Mouse (Mus musculus): ENCODE data around the gene Psenen. TPM values are rescaled to one million over a fixed set of nuclear protein-coding genes. Genes with fewer than 3 reads are reported as not detected.

Gene Psenen
- total and polyA plus RNA-seq, 3 experiments = 75.6 to 109 (median 85.7) TPM

DNA sequence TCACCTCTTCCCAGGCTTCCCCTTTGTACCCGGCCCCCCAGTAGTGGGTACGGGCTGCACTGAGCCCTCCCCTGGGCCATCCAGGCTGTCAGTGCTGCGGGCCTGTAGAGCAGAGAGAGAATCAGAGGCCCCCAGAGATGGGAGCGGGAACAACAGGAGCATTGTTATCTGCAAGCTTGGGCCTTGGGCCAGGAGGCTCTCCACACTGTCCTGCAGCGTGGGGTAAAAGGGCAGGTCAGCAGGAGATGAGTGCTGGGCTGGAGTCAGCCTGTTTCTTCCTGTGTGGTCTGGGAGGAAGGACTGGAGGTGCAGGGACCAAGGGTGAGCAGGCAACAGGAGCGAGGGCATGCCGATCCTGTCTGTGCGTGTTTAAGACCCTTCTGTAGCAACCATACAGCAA lies 30.5 kb downstream of the Psenen start:
- peak in 1 of 2 experiments; percentile 21 for DNase-seq
- no peaks in the 10 kb centered on the region for H3K36me3 ChIP-seq (ENCODE audit: control insufficient read depth, insufficient read depth, low read length)
- H3K4me3 ChIP-seq = no peak overlapping the region
- WGBS = 19% methylated on average over 8 of the region's 8 CpGs
- H3K9ac ChIP-seq (ENCODE audit: low read depth, low read length) = no peak overlapping the region
- intact Hi-C loops (cut with DNase I) = loop anchor here (5.0 kb wide), 1 partner anchor 161 kb away; no protein-coding TSS in a partner anchor
- no peak for TF ChIP-seq POLR2A (IDR thresholded peaks at IDR 0.05; ENCODE audit: insufficient read depth, low read depth, low read length)
- no peak for TF ChIP-seq CTCF (IDR thresholded peaks at IDR 0.05)
- TF ChIP-seq EP300 (IDR thresholded peaks at IDR 0.05; ENCODE audit: insufficient read depth, low read depth, low read length) = no peak
- H3K4me1 ChIP-seq (ENCODE audit: control insufficient read depth, insufficient read depth, low read length) = peaks cover 3% of the 10 kb centered on the region; the same call in 1 of the 2 replicates
- H3K27me3 ChIP-seq (ENCODE audit: control insufficient read depth, insufficient read depth, low read length) = no peaks in the 10 kb centered on the region
- no peak overlapping the region for H3K27ac ChIP-seq
- no peaks in the 10 kb centered on the region for H3K79me2 ChIP-seq (replicated peaks; ENCODE audit: control insufficient read depth, insufficient read depth, low read length)

DNA sequence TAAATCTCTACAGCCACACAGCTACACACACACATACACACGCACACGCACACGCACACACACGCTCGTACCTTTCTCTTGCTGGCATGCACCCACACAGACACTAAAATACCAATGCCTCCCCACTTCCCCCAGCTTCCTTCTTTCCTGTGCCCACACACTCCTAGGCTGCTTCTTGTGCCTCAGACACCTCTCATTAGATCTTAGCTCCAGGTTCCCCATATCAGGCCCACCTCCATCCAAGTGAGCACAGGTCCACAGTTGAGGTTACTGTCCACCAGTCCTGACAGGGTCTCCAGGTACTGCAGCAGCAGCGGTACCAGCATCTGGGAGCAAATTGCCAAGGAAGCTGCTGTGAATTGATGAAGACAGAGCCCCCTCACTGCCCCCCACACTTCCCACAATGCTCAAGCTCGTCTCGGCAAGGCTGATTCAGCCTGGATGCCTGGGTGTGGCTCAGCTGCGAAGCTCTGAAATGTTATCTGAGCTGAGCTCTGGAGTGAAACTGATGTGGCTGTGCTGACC lies 32.1 kb downstream of the Psenen start:
- H3K4me1 ChIP-seq (ENCODE audit: control insufficient read depth, insufficient read depth, low read length) = peaks cover 3% of the 10 kb centered on the region; the same call in 1 of the 2 replicates
- no peaks in the 10 kb centered on the region for H3K79me2 ChIP-seq (replicated peaks; ENCODE audit: control insufficient read depth, insufficient read depth, low read length)
- no peak for TF ChIP-seq POLR2A (IDR thresholded peaks at IDR 0.05; ENCODE audit: insufficient read depth, low read depth, low read length)
- no peak for TF ChIP-seq EP300 (IDR thresholded peaks at IDR 0.05; ENCODE audit: insufficient read depth, low read depth, low read length)
- TF ChIP-seq CTCF (IDR thresholded peaks at IDR 0.05) = no peak
- H3K27ac ChIP-seq = no peak overlapping the region
- no peak overlapping the region for H3K4me3 ChIP-seq
- no peak overlapping the region for H3K9ac ChIP-seq (ENCODE audit: low read depth, low read length)
- intact Hi-C loops (cut with DNase I) = loop anchor here (5.0 kb wide), 1 partner anchor 159 kb away; no protein-coding TSS in a partner anchor
- WGBS = 88% methylated on average over 9 of the region's 9 CpGs
- no peaks in the 10 kb centered on the region for H3K27me3 ChIP-seq (ENCODE audit: control insufficient read depth, insufficient read depth, low read length)
- H3K36me3 ChIP-seq (ENCODE audit: control insufficient read depth, insufficient read depth, low read length) = no peaks in the 10 kb centered on the region
- DNase-seq = no peak

- 94% methylated on average over 14 of the region's 14 CpGs for WGBS
- intact Hi-C loops (cut with DNase I) = no loop called here
- Histone ChIP-seq H3K27me3 (ENCODE audit: control insufficient read depth, insufficient read depth, low read length) (no peaks in the 10 kb centered on the region), H3K9ac (ENCODE audit: low read depth, low read length) (no peak overlapping the region), H3K4me3 (no peak overlapping the region), H3K4me1 (ENCODE audit: control insufficient read depth, insufficient read depth, low read length) (no peaks in the 10 kb centered on the region), H3K79me2 (replicated peaks; ENCODE audit: control insufficient read depth, insufficient read depth, low read length) (no peaks in the 10 kb centered on the region), H3K27ac (no peak overlapping the region), H3K36me3 (ENCODE audit: control insufficient read depth, insufficient read depth, low read length) (no peaks in the 10 kb centered on the region)
- TF ChIP-seq CTCF (IDR thresholded peaks at IDR 0.05) (no peak), EP300 (IDR thresholded peaks at IDR 0.05; ENCODE audit: insufficient read depth, low read depth, low read length) (no peak), POLR2A (IDR thresholded peaks at IDR 0.05; ENCODE audit: insufficient read depth, low read depth, low read length) (no peak)
- no peak for DNase-seq
These were observed 36.4 kb downstream of the Psenen start for GRCm38 (mm10) chr7:30526981-30527380.

DNA sequence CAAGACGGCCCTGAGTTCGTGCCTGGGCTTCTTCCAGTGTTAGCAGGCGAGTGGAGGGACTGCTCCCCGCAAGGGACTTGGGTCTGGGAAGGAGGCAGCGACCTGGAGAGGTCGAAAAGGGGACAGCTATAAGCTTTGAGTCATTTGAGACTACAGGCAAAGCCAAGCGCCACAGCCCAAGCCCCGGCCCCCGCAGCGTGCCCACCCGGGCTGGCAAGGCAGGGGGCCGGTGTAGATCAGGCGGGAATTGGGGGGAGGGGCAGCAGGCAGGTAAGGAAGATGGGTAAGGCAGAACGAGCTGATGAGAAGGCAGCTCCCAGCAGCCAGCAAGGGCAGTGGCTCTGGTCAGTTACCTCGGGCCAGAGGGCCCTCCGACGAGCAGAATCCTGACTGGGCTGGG lies 37.0 kb downstream of the Psenen start:
- 65% methylated on average over 17 of the region's 17 CpGs for WGBS
- no peak overlapping the region for H3K9ac ChIP-seq (ENCODE audit: low read depth, low read length)
- H3K27ac ChIP-seq = no peak overlapping the region
- TF ChIP-seq CTCF (IDR thresholded peaks at IDR 0.05) (no peak), POLR2A (IDR thresholded peaks at IDR 0.05; ENCODE audit: insufficient read depth, low read depth, low read length) (no peak), EP300 (IDR thresholded peaks at IDR 0.05; ENCODE audit: insufficient read depth, low read depth, low read length) (no peak)
- intact Hi-C loops (cut with DNase I) = no loop called here
- no peak for DNase-seq
- H3K4me3 ChIP-seq = no peak overlapping the region
- H3K27me3 ChIP-seq (ENCODE audit: control insufficient read depth, insufficient read depth, low read length) = no peaks in the 10 kb centered on the region
- H3K36me3 ChIP-seq (ENCODE audit: control insufficient read depth, insufficient read depth, low read length) = no peaks in the 10 kb centered on the region
- no peaks in the 10 kb centered on the region for H3K4me1 ChIP-seq (ENCODE audit: control insufficient read depth, insufficient read depth, low read length)
- no peaks in the 10 kb centered on the region for H3K79me2 ChIP-seq (replicated peaks; ENCODE audit: control insufficient read depth, insufficient read depth, low read length)

GRCm38 (mm10) chr7:30525954-30526353 lies 37.5 kb downstream of the Psenen start:
- Histone ChIP-seq H3K4me3 (no peak overlapping the region), H3K36me3 (ENCODE audit: control insufficient read depth, insufficient read depth, low read length) (no peaks in the 10 kb centered on the region), H3K79me2 (replicated peaks; ENCODE audit: control insufficient read depth, insufficient read depth, low read length) (no peaks in the 10 kb centered on the region), H3K27me3 (ENCODE audit: control insufficient read depth, insufficient read depth, low read length) (no peaks in the 10 kb centered on the region), H3K27ac (no peak overlapping the region), H3K4me1 (ENCODE audit: control insufficient read depth, insufficient read depth, low read length) (no peaks in the 10 kb centered on the region), H3K9ac (ENCODE audit: low read depth, low read length) (no peak overlapping the region)
- DNase-seq = no peak
- TF ChIP-seq CTCF (IDR thresholded peaks at IDR 0.05) (no peak), EP300 (IDR thresholded peaks at IDR 0.05; ENCODE audit: insufficient read depth, low read depth, low read length) (no peak), POLR2A (IDR thresholded peaks at IDR 0.05; ENCODE audit: insufficient read depth, low read depth, low read length) (no peak)
- intact Hi-C loops (cut with DNase I) = no loop called here
- WGBS = 60% methylated on average over 10 of the region's 10 CpGs

DNA sequence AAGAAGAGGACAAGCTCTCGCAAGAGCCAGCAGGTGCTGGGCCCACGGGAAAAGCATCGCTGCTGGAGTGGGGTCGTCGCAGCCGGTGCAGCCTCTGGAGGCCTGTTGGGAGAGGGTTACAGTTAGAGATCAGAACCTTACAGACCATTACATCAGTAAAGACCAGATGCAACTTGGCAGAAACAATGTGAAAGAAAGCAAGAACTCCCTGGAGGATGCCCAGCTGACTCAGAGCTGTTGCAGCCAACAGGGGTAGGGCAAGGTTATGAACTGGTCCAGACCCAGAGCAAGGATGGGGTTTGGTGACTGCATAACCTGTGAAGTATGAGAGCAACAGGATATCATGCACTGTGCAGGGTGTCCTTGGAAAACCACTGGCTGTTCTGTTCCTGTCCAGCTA lies 38.9 kb downstream of the Psenen start:
- Histone ChIP-seq H3K4me3 (no peak overlapping the region), H3K36me3 (ENCODE audit: control insufficient read depth, insufficient read depth, low read length) (no peaks in the 10 kb centered on the region), H3K9ac (ENCODE audit: low read depth, low read length) (no peak overlapping the region), H3K27ac (no peak overlapping the region), H3K27me3 (ENCODE audit: control insufficient read depth, insufficient read depth, low read length) (no peaks in the 10 kb centered on the region), H3K79me2 (replicated peaks; ENCODE audit: control insufficient read depth, insufficient read depth, low read length) (no peaks in the 10 kb centered on the region), H3K4me1 (ENCODE audit: control insufficient read depth, insufficient read depth, low read length) (no peaks in the 10 kb centered on the region)
- intact Hi-C loops (cut with DNase I) = no loop called here
- TF ChIP-seq POLR2A (IDR thresholded peaks at IDR 0.05; ENCODE audit: insufficient read depth, low read depth, low read length) = no peak
- TF ChIP-seq EP300 (IDR thresholded peaks at IDR 0.05; ENCODE audit: insufficient read depth, low read depth, low read length) = no peak
- TF ChIP-seq CTCF (IDR thresholded peaks at IDR 0.05) = no peak
- 73% methylated on average over 6 of the region's 6 CpGs for WGBS
- DNase-seq = no peak
